Mouse (Mus musculus): ENCODE measurements around the gene Btbd35f6.
"Not testable (repeated sequence)": the region's sequence is repeated elsewhere in the genome, so short reads cannot be mapped to it uniquely, and the experiment has no call there.

Btbd35f6 gene

GRCm38 (mm10) chrX:33956440-33956839 is at the start of gene Btbd35f6:
Btbd35f6 (minus strand) TSS chrX:33956540.
- DNase-seq (ENCODE audit: low read depth, low spot score) = not testable (repeated sequence)

GRCm38 (mm10) chrX:33986716-33987115 is 30.4 kb upstream of the Btbd35f6 start, which contains the start of gene Gm21870:
Gm21870 (minus strand) TSS chrX:33986816.
- DNase-seq (ENCODE audit: low read depth, low spot score) = not testable (repeated sequence)

- not testable (repeated sequence) for DNase-seq (ENCODE audit: low read depth, low spot score)
These were observed 26.1 kb downstream of the Btbd35f6 start for GRCm38 (mm10) chrX:33930216-33930615.

DNA sequence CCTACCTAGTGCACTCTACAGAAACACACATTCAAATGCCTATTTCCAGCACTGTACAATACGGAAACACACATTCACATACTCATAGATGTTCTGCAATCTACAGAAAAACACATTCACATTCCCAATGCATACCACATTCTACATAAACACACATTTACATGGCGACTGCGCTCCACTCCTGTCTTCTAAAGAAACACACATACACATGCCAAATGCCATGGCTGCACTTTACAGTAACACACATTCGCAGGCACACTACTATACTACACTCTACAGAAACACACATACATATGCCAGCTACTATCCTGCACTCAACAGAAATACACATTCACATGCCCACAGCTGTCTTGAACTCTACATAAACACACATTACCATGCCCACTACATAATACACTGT is 28.1 kb downstream of the Btbd35f6 start:
- not testable (repeated sequence) for DNase-seq (ENCODE audit: low read depth, low spot score)

DNA sequence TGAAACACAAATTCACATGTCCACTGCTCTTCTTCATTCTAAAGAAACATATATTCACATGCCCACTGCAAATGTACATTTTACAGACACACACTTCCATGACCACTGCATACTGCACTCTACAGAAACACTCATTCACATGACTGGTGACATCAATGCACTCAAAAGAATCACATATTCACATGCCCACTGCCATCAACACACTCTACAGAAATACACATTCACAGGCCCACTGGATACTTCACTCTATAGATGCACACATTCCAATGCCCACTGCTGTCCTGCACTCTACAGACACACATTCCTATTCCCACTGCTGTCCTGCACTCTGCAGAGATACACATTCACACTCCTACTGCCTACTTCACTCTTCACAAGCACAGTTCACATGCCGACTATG is 30.0 kb downstream of the Btbd35f6 start:
- DNase-seq (ENCODE audit: low read depth, low spot score) = not testable (repeated sequence)

- not testable (repeated sequence) for DNase-seq (ENCODE audit: low read depth, low spot score)
These were observed 30.9 kb downstream of the Btbd35f6 start for GRCm38 (mm10) chrX:33925420-33925819.
